Mouse (Mus musculus): ENCODE measurements around the gene Nucks1.

GRCm38 (mm10) chr1:131972498-131973334 is 62.4 kb downstream of the Nucks1 start:
- no peak for TF ChIP-seq POLR2A (IDR thresholded peaks at IDR 0.05; ENCODE audit: insufficient read length, low read depth)
- no peak for TF ChIP-seq E2F4 (IDR thresholded peaks at IDR 0.05; ENCODE audit: insufficient read depth)
- TF ChIP-seq CEBPB (IDR thresholded peaks at IDR 0.05; ENCODE audit: insufficient read depth, poor library complexity, severe bottlenecking): no peak
- TF ChIP-seq MAX (IDR thresholded peaks at IDR 0.05; ENCODE audit: low read depth): no peak
- TF ChIP-seq USF1 (IDR thresholded peaks at IDR 0.05; ENCODE audit: low read depth): no peak
- TF ChIP-seq POLR2AphosphoS2 (IDR thresholded peaks at IDR 0.05; ENCODE audit: insufficient read length, low read depth): no peak
- no peak for TF ChIP-seq MYOG (IDR thresholded peaks at IDR 0.05; ENCODE audit: control insufficient read depth in 1 of 3, insufficient read depth in 1 of 3, insufficient read length in 2 of 3, low read depth in 2 of 3)
- TF ChIP-seq TCF12 (IDR thresholded peaks at IDR 0.05; ENCODE audit: insufficient read depth, poor library complexity, severe bottlenecking): no peak
- no peak for TF ChIP-seq MYOD1 (IDR thresholded peaks at IDR 0.05; ENCODE audit: control insufficient read depth in 1 of 3, insufficient read length in 2 of 3, low read depth in 2 of 3)
- no peak for TF ChIP-seq TCF3 (IDR thresholded peaks at IDR 0.05; ENCODE audit: insufficient read length, low read depth)
- TF ChIP-seq REST (IDR thresholded peaks at IDR 0.05; ENCODE audit: insufficient read depth, insufficient read length): no peak

All from myocyte (in vitro differentiated cells).